Mouse (Mus musculus) left cerebral cortex, adult 9 months (tissue): ENCODE measurements around the gene Cog5.
A peak's percentile ranks its signal among the peaks of the same experiment; 100 is the strongest.
"Not testable (repeated sequence)": the region's sequence is repeated elsewhere in the genome, so short reads cannot be mapped to it uniquely, and the experiment has no call there.

ENCODE experiments used
- DNase-seq, 2 experiments: peaks; one replicate each; pipeline ENCODE4 v3.0.0; 2022; ENCODE audit warnings: low spot score in 2 of 2

Cog5 gene

DNA sequence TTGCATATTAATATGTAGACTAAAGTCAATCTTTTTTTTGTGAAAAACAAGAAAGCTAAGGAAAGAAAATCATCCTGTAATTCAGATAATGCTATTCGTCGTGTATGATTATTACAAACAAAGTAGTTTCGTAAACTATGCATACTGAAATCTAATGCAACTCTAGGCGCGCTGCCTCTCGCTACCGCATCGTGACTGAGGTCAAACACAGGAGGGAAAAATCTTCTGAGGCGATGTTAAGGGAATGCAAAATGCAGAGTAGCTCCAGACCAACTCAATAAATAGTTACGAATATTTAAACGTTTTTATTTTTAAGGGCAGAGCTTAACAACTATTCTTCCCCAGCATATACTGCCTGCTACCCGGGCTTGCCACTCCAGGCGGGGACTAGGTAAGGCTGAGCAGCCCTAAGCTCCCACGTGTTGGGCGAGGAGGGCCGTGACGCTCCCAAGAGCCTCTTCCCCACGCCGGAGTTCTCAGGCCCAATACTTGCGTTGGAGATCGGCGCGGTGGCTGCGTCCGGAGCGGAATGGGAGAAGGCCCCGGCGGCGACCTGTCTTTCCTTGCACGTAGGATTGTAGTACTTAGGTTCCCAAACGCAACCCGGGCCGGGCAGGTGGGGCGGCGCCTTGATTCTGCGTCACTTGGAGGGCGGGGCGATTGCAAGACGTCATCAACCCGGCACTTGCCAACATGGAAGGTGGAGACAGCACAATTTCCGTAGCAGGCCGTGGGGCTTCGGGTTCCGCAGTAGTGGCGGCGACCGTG is at the start of gene Cog5, which contains the start of gene Dus4l:
Gene Cog5 (plus strand): TSS at position 673 of the 768 bp plus-strand sequence.
Gene Dus4l (minus strand): TSS at position 630 of the 768 bp plus-strand sequence.
- DNase-seq = peak; percentile 83 to 97

DNA sequence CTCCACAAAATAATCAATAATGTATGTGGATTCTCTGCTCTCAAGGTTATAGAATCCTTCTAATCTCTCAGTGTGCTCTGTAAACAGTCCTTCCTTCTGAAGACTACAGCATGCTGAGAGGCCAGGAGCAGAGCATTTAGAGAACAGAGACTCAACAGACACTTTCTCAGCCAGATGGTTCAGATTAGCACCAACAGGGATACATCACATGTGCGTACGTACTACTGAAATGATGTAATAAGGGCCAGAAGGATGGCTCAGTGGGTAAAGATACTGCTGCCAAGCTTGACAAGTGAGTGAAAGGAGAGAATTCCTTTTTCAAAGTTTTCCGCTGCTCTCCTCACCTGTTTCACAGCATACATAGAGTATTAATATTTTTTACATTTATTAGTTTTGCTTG is 49.8 kb upstream of the Cog5 start:
- DNase-seq = no peak

DNA sequence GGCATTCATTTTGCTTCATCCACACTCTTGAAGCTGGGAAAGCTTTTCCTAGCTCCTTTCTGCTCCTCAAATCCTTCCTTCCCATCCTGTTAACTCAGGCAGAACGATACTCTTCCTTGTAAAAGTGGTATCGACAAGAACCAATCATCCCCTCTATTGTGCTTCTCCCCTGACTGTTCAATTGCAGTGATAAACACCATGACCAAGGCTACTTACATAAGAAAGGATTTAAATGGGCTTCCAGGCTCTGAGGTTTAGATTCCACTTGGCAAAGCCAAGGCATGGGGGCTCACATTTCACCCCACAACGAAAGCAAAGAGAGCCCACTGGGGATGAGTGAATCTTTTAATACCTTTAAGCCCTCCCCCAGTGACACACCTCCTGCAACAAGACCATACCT is 46.5 kb upstream of the Cog5 start:
- no peak for DNase-seq

DNA sequence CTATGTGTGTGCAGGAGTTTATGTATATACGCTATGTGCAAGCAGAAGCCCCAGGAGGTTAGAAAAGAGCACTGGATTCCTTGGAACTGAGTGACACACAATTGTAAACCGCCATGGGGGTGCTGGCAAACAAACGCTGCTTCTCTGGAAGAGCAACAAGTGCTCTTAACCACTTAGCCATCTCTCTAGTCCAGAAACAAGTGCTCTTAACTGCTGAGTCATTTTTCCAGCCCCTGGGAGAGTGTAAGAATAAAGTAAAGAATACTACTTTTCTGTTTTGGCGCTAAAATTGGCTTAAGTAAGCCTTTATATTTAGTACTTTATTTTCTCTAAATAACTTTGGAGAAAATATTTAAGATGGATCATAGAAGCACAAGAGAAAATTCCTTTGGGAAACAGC is 41.3 kb upstream of the Cog5 start:
- DNase-seq = no peak

DNA sequence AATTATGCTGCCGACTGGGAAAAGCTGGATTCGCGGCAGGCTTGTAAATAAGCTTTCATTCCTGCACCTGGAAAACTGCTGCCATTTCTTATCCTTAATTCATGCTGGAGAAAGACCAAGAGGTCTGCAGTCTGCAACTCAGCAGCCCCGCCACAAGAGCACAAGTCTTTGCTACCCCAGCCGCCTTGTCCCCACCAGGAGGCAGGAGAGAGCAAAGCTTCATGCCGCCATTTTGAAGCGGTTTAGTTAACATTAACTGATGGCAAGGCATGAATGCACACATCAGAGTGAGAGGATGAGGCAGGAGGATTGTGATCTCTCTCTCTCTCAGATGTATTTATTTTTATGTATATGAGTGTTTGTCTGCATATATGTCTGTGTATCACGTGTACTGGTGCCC is 34.6 kb upstream of the Cog5 start:
- DNase-seq = no peak

DNA sequence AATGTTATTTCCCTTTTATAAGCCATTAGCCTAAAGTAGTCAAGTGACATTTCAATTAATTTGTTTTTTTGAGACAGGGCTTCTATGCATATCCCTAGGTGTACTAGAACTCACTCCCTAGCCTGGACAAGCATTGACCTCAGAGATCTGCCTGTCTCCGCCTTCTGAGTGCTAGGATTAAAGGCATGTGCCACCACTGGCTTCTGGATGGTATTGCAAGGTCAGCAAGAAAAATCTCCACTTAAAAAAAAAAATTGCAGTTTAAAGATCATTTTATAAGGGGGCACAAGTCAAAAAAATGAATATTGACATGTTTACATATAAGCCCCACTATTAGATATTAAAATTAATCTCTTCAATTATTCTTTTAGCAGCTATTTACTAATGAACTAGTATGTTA is 29.7 kb upstream of the Cog5 start:
- no peak for DNase-seq

DNA sequence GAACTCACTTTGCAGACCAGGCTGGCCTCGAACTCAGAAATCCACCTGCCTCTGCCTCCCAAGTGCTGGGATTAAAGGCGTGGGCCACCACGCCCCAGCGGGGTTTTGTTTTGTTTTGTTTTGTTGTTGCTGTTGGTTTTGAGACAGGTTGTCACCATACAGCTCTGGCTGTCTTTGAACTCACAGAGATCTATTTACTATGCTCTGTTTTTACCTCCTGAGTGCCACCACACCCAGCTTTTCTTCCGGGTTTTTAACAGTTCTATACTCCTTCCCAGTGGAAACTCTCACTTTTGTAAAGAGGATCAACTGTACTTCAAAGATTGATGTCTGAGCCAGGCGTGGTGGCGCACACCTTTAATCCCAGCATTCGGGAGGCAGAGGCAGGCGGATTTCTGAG is 26.3 kb upstream of the Cog5 start:
- not testable (repeated sequence) for DNase-seq

DNA sequence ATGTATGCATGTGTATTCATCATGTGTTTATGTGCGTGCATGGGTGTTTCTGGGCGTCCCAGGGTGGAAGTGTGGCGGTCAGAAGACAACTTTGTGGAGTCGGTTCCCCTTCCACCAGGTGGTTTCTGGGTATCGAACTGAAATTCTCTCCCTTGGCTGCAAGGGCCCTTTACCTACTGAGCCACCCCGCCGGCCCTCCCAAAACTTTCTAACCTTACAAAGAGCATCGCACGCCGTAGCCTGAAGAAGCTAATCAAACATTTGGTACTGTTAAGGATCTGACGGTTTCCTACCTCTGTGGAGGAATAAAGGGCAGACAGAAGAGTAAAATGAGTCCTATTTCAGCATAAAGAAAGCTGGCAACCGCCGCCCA is 20.7 kb upstream of the Cog5 start:
- no peak for DNase-seq

DNA sequence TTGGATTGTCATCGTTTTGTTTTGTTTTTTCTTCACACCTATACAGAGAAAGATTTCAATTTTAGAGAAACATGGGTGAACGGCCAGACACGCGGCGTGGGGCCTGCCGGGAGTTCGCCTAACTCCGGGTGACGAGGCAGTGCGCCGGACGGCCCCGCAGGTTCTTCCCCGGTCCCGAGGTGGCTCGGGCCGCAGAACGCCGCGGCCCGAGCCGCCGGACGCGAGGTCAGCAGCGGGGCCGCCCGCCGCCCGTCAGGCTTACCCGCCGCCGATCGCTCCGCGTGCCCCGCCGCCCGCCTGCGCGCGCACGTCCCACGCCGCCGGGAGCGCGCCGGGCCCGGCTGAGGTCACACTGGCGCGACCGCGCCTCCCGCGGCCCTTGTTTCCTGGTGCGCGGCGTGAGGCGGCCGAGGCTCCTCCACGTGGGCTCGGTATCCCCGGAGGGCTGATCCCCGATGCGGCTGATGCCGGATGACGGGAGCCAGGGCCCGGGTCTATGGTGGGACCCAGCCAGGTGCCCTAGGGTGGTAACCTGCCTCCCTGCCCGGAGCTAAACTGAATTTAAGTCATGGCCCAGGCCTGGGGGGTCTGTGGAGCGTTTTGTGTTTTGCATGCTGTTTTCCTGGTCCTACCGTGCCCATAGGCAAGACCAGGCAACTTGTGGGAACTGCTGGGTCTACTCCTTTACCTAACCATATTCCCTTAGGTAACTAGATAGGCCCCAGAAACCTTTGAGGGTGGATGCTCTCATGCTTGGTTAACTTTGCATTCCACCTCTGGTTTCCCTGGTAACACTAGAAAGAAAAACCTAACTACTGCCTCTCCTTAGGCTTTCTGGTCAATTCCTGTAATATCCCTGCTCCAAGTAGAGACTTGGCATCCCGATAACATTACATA is 20.1 kb upstream of the Cog5 start, which contains the start of gene Bcap29:
Gene Bcap29 (minus strand): TSS at position 316 of the 897 bp plus-strand sequence.
- peak in 1 of 2 experiments; percentile 15 for DNase-seq

DNA sequence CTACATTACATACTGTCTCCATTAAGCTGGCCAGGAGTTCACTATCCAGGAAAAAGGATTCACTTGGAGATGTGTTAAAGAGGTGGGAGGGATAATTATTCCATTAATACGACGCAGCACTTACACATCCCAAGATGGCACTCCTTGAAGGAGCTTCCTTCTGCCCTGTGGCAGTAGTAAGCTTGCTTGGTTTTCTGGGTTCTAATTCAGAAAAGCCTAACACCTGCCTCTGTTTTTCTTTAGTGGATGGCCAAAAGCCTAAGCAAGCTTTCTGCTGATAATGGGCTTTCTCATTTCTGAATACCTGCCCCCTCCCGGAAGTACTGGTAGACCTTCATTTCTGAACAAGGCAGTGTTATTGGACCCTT is 19.4 kb upstream of the Cog5 start:
- DNase-seq = no peak

DNA sequence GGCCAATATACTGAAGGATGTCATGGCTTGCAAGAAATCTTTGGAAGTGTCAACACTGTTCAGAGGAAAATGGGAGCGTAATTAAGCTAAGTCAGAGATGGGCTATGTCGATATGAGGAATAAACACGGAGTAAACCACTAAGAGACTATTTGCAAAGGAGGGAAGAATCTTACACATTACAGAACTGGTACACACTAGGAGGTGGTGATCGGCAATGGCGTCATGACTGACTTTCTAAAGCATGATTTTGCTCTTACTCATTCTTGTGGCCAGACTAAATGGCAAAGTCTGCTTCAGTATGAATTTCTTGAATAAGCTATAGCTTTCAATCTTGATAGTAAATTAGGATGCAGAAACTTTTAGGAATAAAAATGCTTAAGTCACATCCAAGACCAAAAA is 1.1 kb upstream of the Cog5 start:
- no peak for DNase-seq

DNA sequence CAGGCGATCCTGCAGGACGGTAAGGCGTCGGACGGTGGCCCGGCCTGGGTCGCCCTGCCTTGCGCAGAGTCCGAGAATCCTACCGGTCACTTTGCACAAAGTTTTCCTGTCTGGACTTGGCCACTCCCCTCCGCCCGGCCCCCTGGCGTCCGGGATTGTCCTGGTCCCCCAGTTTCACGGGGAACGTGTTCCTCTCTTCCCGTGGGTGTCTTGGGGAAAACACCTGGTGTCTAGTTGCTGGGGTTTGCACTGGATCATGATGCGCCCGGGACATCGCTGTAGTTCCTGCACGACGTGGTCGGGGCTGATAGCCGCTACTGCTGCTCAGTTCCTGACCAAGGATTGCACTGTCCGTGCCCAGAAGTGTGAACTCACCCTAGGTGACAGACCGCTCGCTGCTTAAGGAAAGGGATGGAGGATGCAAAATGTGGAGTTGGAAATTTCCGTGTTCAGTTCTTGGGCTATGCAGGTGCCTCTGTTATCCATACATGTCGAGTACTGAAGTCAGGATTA is 352 bp downstream of the Cog5 start:
- DNase-seq = no peak

DNA sequence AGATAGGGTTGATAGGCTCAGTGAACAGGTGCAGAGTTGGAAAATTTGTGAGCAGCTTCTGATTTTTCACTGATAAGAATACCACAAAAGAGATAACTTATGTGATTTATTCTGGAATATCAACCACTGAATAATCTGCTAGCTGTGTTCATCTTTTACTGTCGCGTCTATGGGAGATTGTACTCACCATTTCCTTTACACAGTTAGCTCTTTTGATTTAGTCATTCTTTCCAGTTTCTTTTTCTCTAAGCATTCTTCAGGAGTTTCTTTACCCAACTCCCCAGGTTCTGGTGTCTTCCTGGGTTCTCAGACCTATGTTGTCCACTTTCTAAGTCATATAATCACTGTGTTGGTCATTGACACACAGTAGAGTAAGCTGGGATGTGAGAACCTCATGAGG is 2.2 kb downstream of the Cog5 start:
- no peak for DNase-seq

DNA sequence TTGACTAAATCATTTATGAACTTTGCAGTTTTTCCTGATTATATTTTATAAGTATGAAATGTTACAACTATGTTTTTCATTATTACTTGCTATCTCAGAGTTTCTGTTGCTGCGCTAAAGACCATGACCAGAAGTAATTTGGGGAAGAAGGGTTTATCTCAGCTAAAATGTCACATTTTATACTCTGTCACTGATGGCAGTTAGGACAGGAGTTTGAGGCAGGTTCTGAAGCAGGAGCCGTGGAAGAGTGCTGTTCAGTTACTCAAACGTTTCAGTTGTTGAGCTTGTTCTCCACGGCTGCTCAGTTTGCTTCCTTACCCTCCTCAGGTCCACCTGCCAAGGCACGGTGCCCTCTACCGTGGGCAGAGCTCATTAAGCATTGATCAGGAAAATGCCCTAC is 11.3 kb downstream of the Cog5 start:
- DNase-seq = no peak

DNA sequence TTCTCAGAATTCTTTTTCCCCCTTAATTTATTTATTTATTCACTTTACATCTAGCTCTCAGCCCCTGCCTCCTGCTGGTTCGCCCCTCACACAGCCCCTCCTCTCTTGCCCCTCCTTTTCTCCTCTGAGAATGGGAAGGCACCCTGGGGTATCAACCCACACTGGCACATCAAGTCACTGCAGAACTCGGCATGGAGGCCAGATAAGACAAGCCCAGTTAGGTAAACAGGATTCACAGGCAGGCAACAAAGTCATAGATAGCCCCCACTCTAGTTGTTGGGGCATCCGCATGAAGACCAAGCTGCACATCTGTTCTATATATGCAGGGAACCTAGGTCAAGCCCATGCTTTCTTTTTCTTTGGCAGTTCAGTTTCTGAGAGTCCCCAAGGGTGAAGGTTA is 12.5 kb downstream of the Cog5 start:
- DNase-seq = no peak

DNA sequence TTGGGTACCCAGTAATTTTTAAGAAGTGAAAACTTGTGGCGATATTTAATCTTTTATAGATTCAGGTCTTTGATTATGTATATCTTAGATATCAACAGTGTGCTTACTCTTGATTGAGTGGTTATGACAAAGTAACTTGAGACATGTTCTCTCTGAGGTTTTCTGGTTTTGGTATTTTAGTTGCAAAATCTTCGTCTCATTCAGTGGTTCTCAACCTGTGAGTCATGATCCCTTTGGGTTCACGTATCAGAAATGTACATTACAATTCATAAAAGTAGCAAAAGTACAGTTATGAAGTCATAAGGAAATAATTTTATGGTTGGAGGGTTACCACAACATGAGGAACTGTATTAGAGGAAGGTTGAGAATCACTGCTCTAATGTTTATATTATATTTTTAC is 32.0 kb downstream of the Cog5 start:
- DNase-seq = no peak

DNA sequence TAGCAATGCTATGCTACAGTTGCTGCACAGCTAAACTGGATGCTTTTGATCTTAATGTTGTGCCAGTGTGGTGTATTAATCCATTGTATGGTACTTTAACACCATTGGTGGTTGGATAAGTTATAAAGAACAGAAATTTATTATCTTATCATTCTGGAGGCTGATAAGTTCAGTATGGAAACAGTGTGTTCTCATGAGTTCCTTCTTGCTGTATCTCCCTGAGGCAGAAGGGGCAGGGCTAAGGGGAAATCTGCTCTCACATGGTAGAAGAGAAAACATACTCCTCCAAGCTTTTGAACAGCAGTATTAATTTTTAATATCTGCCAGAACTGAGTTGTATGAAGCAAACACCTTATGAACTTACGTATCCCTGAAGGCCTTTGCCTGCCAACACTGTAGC is 38.6 kb downstream of the Cog5 start:
- DNase-seq = no peak

DNA sequence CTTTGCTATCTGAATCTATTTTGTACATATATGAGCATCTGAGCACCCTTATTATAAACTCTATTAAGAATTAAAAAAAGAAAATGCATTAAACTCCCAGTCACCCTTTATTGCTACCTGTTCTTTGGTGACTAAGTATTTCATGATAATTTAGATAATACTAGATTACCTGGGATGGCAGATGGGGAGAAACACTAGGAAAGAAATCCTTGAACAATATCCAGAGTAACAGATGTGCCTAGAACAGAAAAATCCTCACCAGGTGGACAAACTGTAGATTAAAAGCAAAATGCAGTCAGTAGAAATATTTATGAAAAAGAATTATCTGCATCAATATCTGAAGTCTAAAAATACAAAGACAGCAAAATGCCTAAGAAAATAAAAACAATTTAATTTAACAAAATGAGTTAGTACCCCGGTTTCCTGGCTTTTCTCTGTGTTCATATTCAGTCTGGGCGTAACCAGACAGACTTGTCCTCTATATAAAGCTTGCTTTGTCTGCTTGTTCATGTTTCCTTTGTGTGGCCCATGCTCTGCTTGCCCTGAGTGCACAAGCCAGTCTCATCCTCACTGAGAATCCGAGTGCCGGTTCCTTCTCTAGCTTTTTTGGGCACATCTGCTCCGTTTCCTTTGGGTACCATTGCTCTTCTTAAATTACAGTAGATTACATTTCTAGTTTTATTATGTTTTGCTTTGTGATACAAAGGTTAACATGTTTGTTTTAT is 46.1 kb downstream of the Cog5 start:
- no peak for DNase-seq

DNA sequence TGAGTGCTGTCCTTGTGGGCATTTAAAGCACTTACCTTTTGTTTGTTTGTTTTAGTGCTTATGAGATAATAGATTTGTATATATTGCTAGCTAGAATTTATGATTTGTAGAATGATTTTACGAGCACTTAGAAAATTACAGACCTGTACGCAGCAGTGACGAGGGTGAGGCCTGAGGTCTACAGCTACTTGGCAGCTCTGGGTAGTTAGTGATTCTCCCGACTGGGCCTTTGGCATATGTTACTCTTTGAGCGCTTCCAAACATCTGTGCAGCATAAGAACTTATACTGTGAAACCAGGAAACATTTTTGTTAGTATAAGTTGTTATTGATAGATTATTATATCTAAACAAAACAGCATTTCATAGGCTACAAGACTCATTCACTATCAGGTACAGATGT is 46.7 kb downstream of the Cog5 start:
- DNase-seq = no peak

DNA sequence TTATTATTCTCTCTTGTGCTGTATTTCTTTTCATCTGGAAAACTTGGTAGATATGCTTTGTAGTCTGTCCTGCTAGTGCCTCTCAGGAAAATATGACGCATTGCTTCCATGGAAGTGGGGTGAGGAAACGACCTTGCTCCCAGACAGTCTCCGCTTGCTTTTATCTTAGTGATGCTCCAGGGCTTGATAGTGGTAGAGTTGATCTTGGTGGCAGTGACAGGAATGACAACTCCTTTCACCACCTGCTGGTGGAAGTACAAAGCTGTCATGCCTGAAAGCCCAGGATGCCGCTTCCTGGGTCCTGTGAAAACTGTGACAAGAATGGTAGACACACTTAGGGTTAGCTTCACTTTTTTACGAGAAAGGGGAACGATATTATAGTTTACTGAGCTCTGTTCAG is 49.2 kb downstream of the Cog5 start:
- DNase-seq = no peak

DNA sequence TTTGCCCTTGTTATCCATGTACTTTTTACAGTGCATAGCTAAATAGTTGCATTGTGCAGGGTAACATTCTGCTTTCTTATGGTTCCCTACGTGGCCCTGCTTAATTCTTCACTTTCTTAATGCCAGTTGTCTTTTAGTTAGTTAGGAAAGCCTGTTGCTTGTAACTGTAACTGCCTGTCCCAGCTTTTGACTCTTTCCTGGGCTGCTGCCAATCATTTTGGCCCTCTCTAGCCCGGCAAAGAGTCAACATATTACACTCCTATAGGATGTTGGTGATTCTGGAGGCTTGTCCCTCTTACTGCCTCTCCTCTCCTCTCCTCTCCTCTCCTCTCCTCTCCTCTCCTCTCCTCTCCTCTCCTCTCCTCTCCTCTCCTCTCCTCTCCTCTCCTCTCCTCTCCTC is 51.5 kb downstream of the Cog5 start:
- DNase-seq = no peak

DNA sequence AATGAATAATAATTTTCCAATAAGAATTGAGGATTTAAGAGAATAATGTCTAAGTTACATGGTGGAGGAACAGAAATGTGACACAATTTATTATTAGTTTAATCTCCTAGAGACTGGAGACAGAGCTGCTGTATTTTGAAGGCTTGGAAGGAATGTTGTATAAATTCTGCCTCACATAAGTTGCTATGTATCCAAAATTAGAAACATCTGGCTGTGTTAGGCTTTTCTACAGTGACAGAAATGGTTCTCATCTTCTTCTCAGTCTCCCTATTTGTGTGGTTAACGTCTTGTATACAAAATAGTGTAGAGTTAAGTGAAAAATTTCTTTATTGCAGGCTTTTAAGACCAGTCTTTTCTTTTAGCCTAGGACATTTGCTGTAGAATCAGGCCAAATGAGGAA is 52.9 kb downstream of the Cog5 start:
- DNase-seq = no peak
